Mouse (Mus musculus) thymus, adult 2 months (tissue): ENCODE data around the gene Olfr631. TPM values are rescaled to one million over a fixed set of nuclear protein-coding genes. Genes with fewer than 3 reads are reported as not detected.
A peak's percentile ranks its signal among the peaks of the same experiment; 100 is the strongest.
"Not testable (repeated sequence)": the region's sequence is repeated elsewhere in the genome, so short reads cannot be mapped to it uniquely, and the experiment has no call there.

ENCODE experiments used
- DNase-seq: peaks from one replicate; pipeline ENCODE4 v3.0.0; 2021
- H3K27ac ChIP-seq: fragments of 200-500 bp; 2 replicates; pipeline ENCODE4 v1.5.1; 2012; ENCODE audit warnings: low read length, control low read depth; ENCODE audit not compliant: control insufficient read depth, insufficient read depth
- H3K27me3 ChIP-seq: fragments of 200-500 bp; 2 replicates; pipeline ENCODE4 v1.6.1; 2012; ENCODE audit warnings: mild to moderate bottlenecking, low read length, moderate library complexity, mixed read lengths; ENCODE audit not compliant: control insufficient read depth, insufficient read depth
- H3K36me3 ChIP-seq: fragments of 200-500 bp; 2 replicates; pipeline ENCODE4 v1.6.1; 2012; ENCODE audit warnings: mild to moderate bottlenecking, low read length, moderate library complexity; ENCODE audit not compliant: control insufficient read depth, insufficient read depth
- H3K4me1 ChIP-seq: fragments of 200-500 bp; replicated peaks from 2 replicates; pipeline ENCODE4 v1.6.1; 2012; ENCODE audit warnings: low read length; ENCODE audit not compliant: control insufficient read depth, insufficient read depth
- H3K4me3 ChIP-seq: fragments of 200-500 bp; 2 replicates; pipeline ENCODE4 v1.5.1; 2012; ENCODE audit warnings: mild to moderate bottlenecking, low read length, control low read depth, moderate library complexity; ENCODE audit not compliant: control insufficient read depth, insufficient read depth
- CTCF ChIP-seq: fragments of 200-500 bp; IDR thresholded peaks from 2 replicates; pipeline ENCODE4 v1.5.1; 2012; ENCODE audit warnings: mild to moderate bottlenecking, control low read depth, low read length, moderate library complexity, borderline replicate concordance; ENCODE audit not compliant: control insufficient read depth, poor library complexity, insufficient read depth; ENCODE audit errors: extremely low read depth
- POLR2A ChIP-seq: fragments of 200-500 bp; IDR thresholded peaks from 2 replicates; pipeline ENCODE4 v1.6.1; 2012; ENCODE audit warnings: mild to moderate bottlenecking, low read length, control low read depth, moderate library complexity; ENCODE audit not compliant: control insufficient read depth, poor library complexity, insufficient read depth; ENCODE audit errors: extremely low read depth
- WGBS: fragments of 180-500 bp; shearing (Covaris S2); methylation state at CpG from one replicate; pipeline ENCODE4 v1.1.7; 2018; 5-methylcytosine and 5-hydroxymethylcytosine counted together
- polyA plus RNA-seq: library from polyadenylated mRNA; depleted of rRNA; stranded (reverse); fragments of >200 nt; gene quantifications from 2 replicates; pipeline ENCODE4 v1.2.3, GENCODE M21; 2012; rRNA removed

Gene Olfr631
- polyA plus RNA-seq, 1 experiment: not detected

DNA sequence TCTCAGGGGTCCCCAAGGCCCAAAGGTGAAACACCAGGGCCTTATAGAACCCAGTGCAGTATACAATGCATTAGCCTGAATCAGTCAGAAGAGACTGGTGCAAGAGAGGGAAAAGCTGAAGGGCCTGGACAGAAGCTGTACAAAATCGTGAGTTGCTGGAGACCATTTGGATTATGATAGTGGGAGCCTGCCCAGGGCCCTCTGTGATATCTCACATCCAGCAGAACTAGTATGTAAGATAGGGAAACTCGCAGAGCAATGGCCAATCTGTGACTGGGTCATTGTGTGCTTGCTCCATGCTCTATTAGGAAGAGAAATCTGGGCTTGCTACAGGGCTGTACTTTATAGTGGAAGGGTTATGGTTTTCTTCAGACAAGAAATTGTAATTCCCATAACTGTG is 5.6 kb downstream of the Olfr631 start, which contains the start of gene Olfr632:
Gene Olfr632 (plus strand): TSS at position 84 of the 400 bp plus-strand sequence.
- DNase-seq: no peak
- TF ChIP-seq POLR2A (no peak), CTCF (no peak)
- Histone ChIP-seq H3K36me3 (no peaks in the 10 kb centered on the region), H3K4me3 (no peak within 1 kb of the TSS), H3K27ac (no peak within 1 kb of the TSS), H3K4me1 (no peaks in the 10 kb centered on the region), H3K27me3 (no peaks in the 10 kb centered on the region)
- 91% methylated on average over 2 of the region's 2 CpGs for WGBS

- no peaks in the 10 kb centered on the region for H3K36me3 ChIP-seq
- no peak overlapping the region for H3K27ac ChIP-seq
- no peaks in the 10 kb centered on the region for H3K27me3 ChIP-seq
- DNase-seq: peak; percentile 27
- TF ChIP-seq POLR2A (no peak), CTCF (no peak)
- 35% methylated on average over 2 of the region's 2 CpGs for WGBS
- H3K4me1 ChIP-seq: no peaks in the 10 kb centered on the region
- no peak overlapping the region for H3K4me3 ChIP-seq
These were observed 14.1 kb downstream of the Olfr631 start for GRCm38 (mm10) chr7:103942730-103943129.

DNA sequence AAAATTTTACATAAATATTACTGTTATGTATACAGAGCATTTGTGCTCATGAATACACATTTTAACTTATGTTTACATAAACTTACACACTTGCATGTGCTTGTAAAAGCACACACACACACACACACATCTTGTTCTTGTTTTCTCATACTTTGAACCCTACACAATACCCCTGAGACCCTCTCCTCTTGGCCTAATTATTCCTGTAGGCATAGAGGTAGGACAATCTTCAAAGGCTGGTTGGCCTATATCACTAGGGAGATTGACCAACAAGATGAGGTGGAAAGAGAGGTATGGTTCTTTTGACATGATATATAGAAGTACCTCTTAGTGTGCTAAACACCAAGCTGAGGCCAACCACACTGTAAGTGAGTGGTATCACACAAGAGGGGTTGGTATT is 15.5 kb downstream of the Olfr631 start, which contains the start of gene Olfr633:
Gene Olfr633 (plus strand): TSS at position 301 of the 400 bp plus-strand sequence.
- Histone ChIP-seq H3K4me3 (no peak within 1 kb of the TSS), H3K27me3 (no peaks in the 10 kb centered on the region), H3K36me3 (no peaks in the 10 kb centered on the region), H3K4me1 (no peaks in the 10 kb centered on the region), H3K27ac (no peak within 1 kb of the TSS)
- DNase-seq: no peak
- no peak for TF ChIP-seq CTCF
- no peak for TF ChIP-seq POLR2A

DNA sequence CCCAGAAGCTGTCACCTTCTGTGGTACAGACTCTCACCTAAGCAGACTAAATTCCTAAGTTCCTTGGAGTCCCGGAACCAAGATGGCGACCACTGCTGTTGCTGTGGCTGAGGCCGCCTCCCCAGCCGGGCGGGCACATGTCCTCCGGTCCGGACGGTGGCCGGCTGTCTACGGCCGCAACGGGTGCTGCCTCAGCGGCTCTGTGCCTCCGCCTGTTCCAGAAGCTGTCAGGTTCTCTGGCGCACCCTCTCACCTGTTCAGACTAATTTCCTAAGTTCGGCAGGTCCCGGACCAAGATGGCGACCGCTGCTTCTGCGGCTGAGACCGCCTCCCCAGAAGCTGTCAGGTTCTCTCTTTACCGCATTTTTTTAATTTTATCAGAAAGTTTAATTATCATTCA is 38.2 kb downstream of the Olfr631 start:
- DNase-seq, H3K36me3 ChIP-seq, H3K4me3 ChIP-seq, H3K4me1 ChIP-seq, H3K27ac ChIP-seq, H3K27me3 ChIP-seq: not testable (repeated sequence)
- 98% methylated on average over 22 of the region's 22 CpGs for WGBS

DNA sequence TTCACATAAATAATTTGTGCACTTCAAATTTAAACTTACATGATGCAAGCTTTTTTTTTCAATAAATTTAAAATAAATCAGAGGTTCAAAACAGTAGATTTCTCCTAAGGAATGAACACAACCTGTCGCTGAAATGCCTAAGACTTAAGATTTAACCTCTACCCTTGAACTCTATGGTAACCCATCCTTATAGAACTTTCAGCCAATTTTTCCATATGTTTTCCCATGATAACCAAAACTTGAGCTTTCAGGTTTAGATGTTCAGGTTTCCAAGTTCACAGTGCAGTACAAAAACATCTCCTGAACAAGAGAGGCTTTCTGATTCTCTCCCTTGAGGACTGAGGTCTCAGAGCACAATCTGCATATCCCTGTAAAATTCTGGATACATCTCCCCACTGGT is 42.2 kb downstream of the Olfr631 start, which contains the start of gene Olfr635:
Gene Olfr635 (plus strand): TSS at position 301 of the 400 bp plus-strand sequence.
- TF ChIP-seq POLR2A (no peak), CTCF (no peak)
- Histone ChIP-seq H3K4me1 (no peaks in the 10 kb centered on the region), H3K27ac (no peak within 1 kb of the TSS), H3K27me3 (no peaks in the 10 kb centered on the region), H3K36me3 (no peaks in the 10 kb centered on the region), H3K4me3 (no peak within 1 kb of the TSS)
- 82% methylated on average over 1 of the region's 1 CpGs for WGBS
- no peak for DNase-seq

DNA sequence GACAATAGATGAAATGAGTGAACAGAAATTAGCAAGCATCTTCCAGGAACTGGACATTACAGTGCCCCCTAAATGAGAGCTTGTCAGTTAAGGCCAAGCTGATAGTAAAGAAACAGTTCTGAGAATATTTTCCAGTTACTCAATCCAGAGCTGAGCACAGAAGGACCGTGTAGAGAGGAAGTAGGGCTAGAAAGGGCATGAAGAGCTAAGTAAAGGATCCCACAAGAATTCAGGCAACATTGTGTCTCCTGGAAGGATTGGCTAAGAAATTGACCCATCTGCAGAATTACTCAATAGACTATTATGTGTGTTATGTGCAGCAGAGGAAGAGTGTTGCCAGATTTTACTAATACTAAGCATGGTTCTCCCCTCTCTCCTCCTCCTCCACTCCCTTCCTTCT is 43.2 kb downstream of the Olfr631 start:
- TF ChIP-seq CTCF (no peak), POLR2A (no peak)
- DNase-seq: no peak
- 58% methylated on average over 1 of the region's 1 CpGs for whole genome bisulfite sequencing

More for the DNA sequence above, 43.2 kb downstream of the Olfr631 start:
- Histone ChIP-seq H3K4me1 (no peaks in the 10 kb centered on the region), H3K36me3 (no peaks in the 10 kb centered on the region), H3K4me3 (no peak overlapping the region), H3K27me3 (no peaks in the 10 kb centered on the region), H3K27ac (no peak overlapping the region)

Other genes starting within 250 kb of the Olfr631 start
- not detected in 2 replicates for gene Olfr625-ps1, start 246.1 kb upstream of the Olfr631 start, polyA plus RNA-seq
- gene Olfr243, start 214.2 kb upstream of the Olfr631 start, polyA plus RNA-seq: not detected in 2 replicates
- not detected in 2 replicates for gene Olfr628, start 198.5 kb upstream of the Olfr631 start, polyA plus RNA-seq
- not detected in 2 replicates for gene Olfr629, start 183.9 kb upstream of the Olfr631 start, polyA plus RNA-seq
- not detected in 2 replicates for gene Olfr630, start 171.5 kb upstream of the Olfr631 start, polyA plus RNA-seq
- not detected in 2 replicates for gene Olfr69, start 157.2 kb upstream of the Olfr631 start, polyA plus RNA-seq
- gene Olfr68, start 149.1 kb upstream of the Olfr631 start, polyA plus RNA-seq: not detected in 2 replicates
- not detected in 2 replicates for gene Olfr67, start 137.0 kb upstream of the Olfr631 start, polyA plus RNA-seq
- gene Hbb-bt, start 114.8 kb upstream of the Olfr631 start, polyA plus RNA-seq: 168 and 261 TPM in 2 replicates
- gene Hbb-bs, start 100.7 kb upstream of the Olfr631 start, polyA plus RNA-seq: 1,784 and 2,649 TPM in 2 replicates
- gene Hbb-bh2, start 88.3 kb upstream of the Olfr631 start, polyA plus RNA-seq: not detected in 2 replicates
- 0.66 and 0.77 TPM in 2 replicates for gene Hbb-bh1, start 85.7 kb upstream of the Olfr631 start, polyA plus RNA-seq
- gene Hbb-y, start 75.6 kb upstream of the Olfr631 start, polyA plus RNA-seq: 1.1 and 1.4 TPM in 2 replicates
- not detected in 2 replicates for gene Olfr66, start 42.6 kb upstream of the Olfr631 start, polyA plus RNA-seq
- not detected in 2 replicates for gene Olfr64, start 34.3 kb upstream of the Olfr631 start, polyA plus RNA-seq
- not detected in 2 replicates for gene Olfr65, start 25.3 kb upstream of the Olfr631 start, polyA plus RNA-seq
- 0.07 TPM in 1 of 2 replicates, not detected in the other for gene Olfr632, start 5.5 kb downstream of the Olfr631 start, polyA plus RNA-seq
- not detected in 2 replicates for gene Olfr633, start 15.6 kb downstream of the Olfr631 start, polyA plus RNA-seq
- gene Olfr635, start 42.3 kb downstream of the Olfr631 start, polyA plus RNA-seq: not detected in 2 replicates
- gene Olfr638, start 69.9 kb downstream of the Olfr631 start, polyA plus RNA-seq: not detected in 2 replicates
- not detected in 2 replicates for gene Olfr639, start 88.5 kb downstream of the Olfr631 start, polyA plus RNA-seq
- not detected in 2 replicates for gene Olfr640, start 96.7 kb downstream of the Olfr631 start, polyA plus RNA-seq
- gene Olfr641, start 106.6 kb downstream of the Olfr631 start, polyA plus RNA-seq: not detected in 2 replicates
- gene Olfr642, start 123.8 kb downstream of the Olfr631 start, polyA plus RNA-seq: not detected in 2 replicates
- gene 4930516K23Rik, start 132.6 kb downstream of the Olfr631 start, polyA plus RNA-seq: not detected in 2 replicates
- gene Olfr644, start 143.0 kb downstream of the Olfr631 start, polyA plus RNA-seq: not detected in 2 replicates
- not detected in 2 replicates for gene Olfr645, start 156.6 kb downstream of the Olfr631 start, polyA plus RNA-seq
- gene Olfr646, start 176.0 kb downstream of the Olfr631 start, polyA plus RNA-seq: 0.04 TPM in 1 of 2 replicates, not detected in the other
- gene Ubqln5, start 201.0 kb downstream of the Olfr631 start, polyA plus RNA-seq: not detected in 2 replicates
- not detected in 2 replicates for gene Olfr643, start 208.6 kb downstream of the Olfr631 start, polyA plus RNA-seq
- gene Ubqln3, start 214.5 kb downstream of the Olfr631 start, polyA plus RNA-seq: 0.11 TPM in 1 of 2 replicates, not detected in the other
- 0.09 TPM in 1 of 2 replicates, not detected in the other for gene Ubqlnl, start 221.7 kb downstream of the Olfr631 start, polyA plus RNA-seq
- gene Olfm5, start 236.0 kb downstream of the Olfr631 start, polyA plus RNA-seq: 0.09 TPM in 2 replicates